Mouse (Mus musculus): ENCODE results near the gene Trpm5. TPM values are rescaled to one million over a fixed set of nuclear protein-coding genes. Genes with fewer than 3 reads are reported as not detected.
A peak's percentile ranks its signal among the peaks of the same experiment; 100 is the strongest.

Gene Trpm5
- total RNA-seq, 2 experiments from 2014 or later, result not detected

DNA sequence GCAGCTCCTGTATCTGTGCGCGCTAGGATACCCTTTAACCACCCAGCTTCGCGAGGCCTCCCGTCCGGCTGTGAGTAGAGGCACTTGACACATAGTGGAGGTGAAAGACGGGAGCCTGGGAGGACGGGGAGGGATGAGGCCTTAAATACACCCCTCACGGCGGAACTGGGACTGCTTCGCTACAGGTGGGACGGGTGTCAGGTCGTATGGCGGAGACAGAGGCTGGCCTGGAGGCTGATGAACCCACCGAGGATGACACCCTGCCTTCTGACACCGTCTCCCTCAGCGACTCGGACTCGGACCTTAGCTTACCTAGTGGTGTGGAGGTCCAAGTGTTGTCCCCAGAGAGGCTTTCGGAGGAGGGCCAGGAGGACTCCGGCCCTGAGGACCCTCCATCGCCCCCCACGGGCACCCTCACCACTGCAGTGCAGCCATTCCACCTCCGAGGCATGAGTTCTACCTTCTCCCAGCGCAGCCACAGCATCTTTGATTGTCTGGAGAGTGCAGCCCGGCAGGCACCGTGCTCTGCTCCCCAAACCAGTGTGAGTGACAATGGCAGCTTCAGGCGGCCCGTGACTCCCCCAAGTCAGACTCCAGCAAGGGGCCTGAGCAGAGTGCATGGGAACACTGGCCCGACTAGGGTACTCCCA lies 24.6 kb downstream of the Trpm5 start:
- Histone ChIP-seq H3K4me3 (peak overlapping the region; percentile 86), H3K27ac (peak overlapping the region; percentile 85)
- TF ChIP-seq CTCF (IDR thresholded peaks at IDR 0.05), result no peak
- DNase-seq (ENCODE audit: extremely low spot score in 1 of 2, low spot score in 2 of 2), result no peak
- intact Hi-C loops (cut with DNase I), result loop anchor here (1.0 to 2.0 kb wide), 2 partner anchors 17 to 62 kb away; partner anchors contain the start of gene Cd81

DNA sequence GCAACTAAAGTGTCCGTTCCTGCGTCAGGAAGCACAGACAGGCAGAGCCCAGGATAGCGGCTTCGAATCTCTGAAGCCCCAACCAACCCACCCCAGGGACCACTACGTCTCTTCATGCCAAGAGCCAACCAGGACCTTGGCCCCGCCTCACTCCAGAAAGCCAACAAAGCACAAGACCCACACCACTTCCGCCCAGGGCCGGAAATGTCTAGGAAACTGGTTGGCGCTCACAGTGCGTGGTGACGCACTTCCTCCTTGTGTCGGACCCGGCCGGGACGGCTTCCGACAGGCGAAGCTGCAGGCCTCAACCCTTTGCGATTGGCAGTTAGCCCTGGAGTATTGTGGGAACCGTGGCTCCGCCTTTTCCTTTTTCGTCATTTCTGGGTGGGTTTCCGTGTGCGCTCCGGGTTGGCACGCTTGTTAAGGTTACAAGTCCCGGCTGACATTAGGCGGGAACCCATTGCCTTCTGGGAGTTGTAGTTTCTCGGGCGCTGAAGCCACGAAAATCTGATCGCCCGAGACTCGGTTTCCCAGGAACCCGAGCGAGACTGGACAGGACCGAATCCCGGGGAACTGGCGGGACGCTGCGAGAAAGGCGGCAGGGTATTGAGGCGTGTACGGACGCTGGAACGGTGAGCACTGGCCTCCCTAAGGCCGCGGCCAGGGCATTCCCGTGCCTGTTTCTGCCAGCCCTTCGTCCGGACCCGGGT lies 25.4 kb downstream of the Trpm5 start, which contains the start of gene Tssc4:
Gene Tssc4, plus strand, starts transcription at position 368 of the 710 bp plus-strand sequence.
- intact Hi-C loops (cut with DNase I), result loop anchor here (1.0 to 2.0 kb wide), 2 partner anchors 16 to 61 kb away; partner anchors contain the start of gene Cd81
- peak within 1 kb of the TSS; percentile 86 for H3K4me3 ChIP-seq
- no peak for TF ChIP-seq CTCF (IDR thresholded peaks at IDR 0.05)
- DNase-seq (ENCODE audit: extremely low spot score in 1 of 2, low spot score in 2 of 2), result peak; percentile 96 to 98
- peak within 1 kb of the TSS; percentile 85 for H3K27ac ChIP-seq

DNA sequence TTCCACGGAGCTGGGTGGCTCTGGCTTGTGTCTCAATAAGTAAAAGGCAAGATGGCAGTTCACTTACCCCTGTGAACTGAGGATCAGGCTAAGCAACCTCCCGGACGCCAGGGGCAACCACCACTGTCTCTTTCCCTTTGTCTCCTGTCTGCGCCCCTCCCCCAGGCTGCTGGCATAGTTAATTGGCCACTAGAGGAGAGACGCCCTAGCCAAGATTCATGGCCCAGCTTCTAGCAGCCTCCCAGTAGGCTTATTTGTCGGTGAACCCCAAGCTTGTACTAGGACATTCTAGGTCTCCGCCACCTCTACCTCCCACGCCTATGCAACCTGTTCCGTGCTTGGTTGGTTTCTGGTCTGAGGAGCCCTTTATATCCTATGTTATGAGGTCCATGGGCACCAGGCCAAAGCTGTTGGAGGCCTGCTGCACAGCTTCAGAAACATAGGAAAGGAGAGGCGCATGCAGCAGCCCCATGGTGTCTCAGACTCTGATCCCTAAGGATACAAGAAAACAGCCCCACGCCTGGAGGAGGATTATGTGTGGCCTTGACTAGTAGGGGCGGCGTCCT lies 26.0 kb downstream of the Trpm5 start:
- no peak; the same call in 1 of the 2 replicates for TF ChIP-seq CTCF (IDR thresholded peaks at IDR 0.05)
- Histone ChIP-seq H3K4me3 (peak overlapping the region; percentile 86), H3K27ac (peak overlapping the region; percentile 84)
- intact Hi-C loops (cut with DNase I), result loop anchor here (2.0 kb wide), 1 partner anchor 16 kb away; the partner anchor contains the start of gene Cd81
- DNase-seq (ENCODE audit: extremely low spot score in 1 of 2, low spot score in 2 of 2), result no peak

DNA sequence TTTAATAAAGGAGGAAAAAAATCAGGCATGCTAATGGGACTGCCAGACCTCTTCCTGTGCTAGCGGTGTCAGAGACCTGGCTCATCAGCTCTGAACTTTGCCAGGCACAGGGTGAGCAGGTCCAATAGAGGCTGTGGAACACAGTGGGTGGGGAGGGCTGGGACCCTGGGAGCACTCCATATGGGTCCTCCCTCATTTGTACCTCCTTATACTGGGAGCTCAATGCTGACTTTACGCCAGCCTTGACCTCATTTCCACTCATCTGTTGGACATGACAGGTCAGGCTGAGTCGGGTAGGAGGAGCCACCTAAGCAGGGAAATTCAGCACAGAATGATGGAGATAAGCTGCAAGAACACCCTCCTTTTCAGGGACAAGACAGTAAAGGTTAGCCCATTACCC lies 26.5 kb downstream of the Trpm5 start:
- intact Hi-C loops (cut with DNase I), result loop anchor here (2.0 kb wide), 1 partner anchor 15 kb away; the partner anchor contains the start of gene Cd81
- H3K27ac ChIP-seq, result no peak overlapping the region
- no peak for DNase-seq (ENCODE audit: extremely low spot score in 1 of 2, low spot score in 2 of 2)
- TF ChIP-seq CTCF (IDR thresholded peaks at IDR 0.05), result no peak
- no peak overlapping the region for H3K4me3 ChIP-seq

DNA sequence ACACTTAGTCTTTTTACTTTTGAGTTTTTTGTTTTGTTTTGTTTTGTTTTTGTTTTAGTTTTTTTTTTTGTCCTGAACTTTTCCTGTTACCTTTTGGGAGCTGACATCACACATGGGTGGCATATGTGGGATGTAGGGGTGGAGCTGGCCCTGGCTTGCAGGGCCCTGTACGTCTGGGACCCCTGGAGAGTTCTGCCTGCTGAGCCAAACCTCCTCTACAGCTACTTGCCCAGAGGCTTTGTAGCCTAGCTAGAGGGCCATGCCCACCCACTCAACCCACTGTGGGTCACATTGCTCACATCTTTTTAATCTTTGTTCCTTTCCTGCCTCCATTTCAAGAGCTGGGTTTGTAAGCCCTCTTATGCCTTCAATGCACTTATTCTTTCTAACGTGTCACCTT lies 27.0 kb downstream of the Trpm5 start:
- intact Hi-C loops (cut with DNase I), result no loop called here
- no peak for TF ChIP-seq CTCF (IDR thresholded peaks at IDR 0.05)
- Histone ChIP-seq H3K4me3 (no peak overlapping the region), H3K27ac (no peak overlapping the region)
- no peak for DNase-seq (ENCODE audit: extremely low spot score in 1 of 2, low spot score in 2 of 2)

DNA sequence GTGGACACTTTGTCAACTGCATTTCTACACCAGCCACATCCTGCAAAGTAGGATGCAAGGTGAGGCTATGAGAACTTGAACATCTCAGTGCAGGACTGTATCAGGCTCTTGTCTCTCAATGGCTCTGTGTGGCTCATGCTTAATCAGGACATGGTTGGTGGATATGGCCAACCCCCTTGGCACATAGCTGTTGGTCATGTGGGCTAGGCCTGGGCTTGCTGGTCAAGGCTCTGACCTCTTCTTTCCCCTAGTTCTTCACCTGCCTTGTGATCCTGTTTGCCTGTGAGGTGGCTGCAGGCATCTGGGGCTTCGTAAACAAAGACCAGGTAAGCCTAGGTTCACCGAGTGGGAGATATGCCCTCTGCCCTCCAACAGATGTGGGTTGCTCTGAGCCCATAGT lies 28.8 kb downstream of the Trpm5 start:
- TF ChIP-seq CTCF (IDR thresholded peaks at IDR 0.05), result no peak
- intact Hi-C loops (cut with DNase I), result no loop called here
- Histone ChIP-seq H3K4me3 (no peak overlapping the region), H3K27ac (no peak overlapping the region)
- no peak for DNase-seq (ENCODE audit: extremely low spot score in 1 of 2, low spot score in 2 of 2)

DNA sequence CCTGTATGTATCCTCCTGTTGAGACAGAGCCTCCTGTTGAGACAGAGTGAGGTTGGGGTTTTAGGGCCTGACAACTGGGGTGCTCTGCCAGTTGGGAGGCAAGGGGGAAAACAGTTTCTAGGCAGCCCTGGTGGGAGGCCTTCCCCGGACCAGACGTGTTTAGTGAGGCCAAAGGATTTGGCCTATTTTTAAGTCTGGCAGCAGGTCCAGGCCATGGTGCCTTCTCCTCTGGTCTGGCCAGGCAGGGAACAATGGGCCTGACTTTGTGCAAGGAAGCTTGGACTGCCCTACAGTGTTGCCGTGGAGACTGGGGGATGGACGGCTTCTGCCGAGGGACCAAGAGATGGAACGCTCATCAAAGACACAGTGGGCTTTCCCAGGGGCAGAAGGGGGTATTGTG lies 30.2 kb downstream of the Trpm5 start:
- no peak overlapping the region for H3K27ac ChIP-seq
- no peak for TF ChIP-seq CTCF (IDR thresholded peaks at IDR 0.05)
- no peak overlapping the region for H3K4me3 ChIP-seq
- intact Hi-C loops (cut with DNase I), result loop anchor here (1.0 kb wide), 1 partner anchor 10 kb away; no protein-coding TSS in a partner anchor
- DNase-seq (ENCODE audit: extremely low spot score in 1 of 2, low spot score in 2 of 2), result peak in 1 of 2 experiments; percentile 56

DNA sequence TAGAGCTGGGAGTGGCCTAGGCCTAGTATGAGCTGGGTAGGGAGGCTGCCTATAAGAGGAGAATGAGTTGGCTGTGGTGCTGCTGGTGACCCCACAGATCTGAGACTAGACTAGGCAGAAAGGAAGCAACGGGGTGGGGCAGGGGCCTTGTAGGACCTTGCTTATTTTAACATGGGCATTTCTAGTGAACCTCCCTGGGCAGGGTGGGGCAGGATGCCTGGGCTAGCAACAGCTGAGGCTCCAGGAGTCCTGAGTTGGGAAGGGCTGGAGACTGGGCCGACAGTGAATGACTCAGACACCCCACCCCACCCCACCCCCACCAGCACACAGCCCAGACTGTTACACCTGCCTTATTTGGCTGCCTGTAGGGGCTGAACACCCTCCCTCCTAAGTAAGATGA lies 31.7 kb downstream of the Trpm5 start:
- H3K4me3 ChIP-seq, result no peak overlapping the region
- intact Hi-C loops (cut with DNase I), result no loop called here
- no peak for DNase-seq (ENCODE audit: extremely low spot score in 1 of 2, low spot score in 2 of 2)
- no peak for TF ChIP-seq CTCF (IDR thresholded peaks at IDR 0.05)
- H3K27ac ChIP-seq, result peak overlapping the region; percentile 8; the same call in 1 of the 2 replicates

DNA sequence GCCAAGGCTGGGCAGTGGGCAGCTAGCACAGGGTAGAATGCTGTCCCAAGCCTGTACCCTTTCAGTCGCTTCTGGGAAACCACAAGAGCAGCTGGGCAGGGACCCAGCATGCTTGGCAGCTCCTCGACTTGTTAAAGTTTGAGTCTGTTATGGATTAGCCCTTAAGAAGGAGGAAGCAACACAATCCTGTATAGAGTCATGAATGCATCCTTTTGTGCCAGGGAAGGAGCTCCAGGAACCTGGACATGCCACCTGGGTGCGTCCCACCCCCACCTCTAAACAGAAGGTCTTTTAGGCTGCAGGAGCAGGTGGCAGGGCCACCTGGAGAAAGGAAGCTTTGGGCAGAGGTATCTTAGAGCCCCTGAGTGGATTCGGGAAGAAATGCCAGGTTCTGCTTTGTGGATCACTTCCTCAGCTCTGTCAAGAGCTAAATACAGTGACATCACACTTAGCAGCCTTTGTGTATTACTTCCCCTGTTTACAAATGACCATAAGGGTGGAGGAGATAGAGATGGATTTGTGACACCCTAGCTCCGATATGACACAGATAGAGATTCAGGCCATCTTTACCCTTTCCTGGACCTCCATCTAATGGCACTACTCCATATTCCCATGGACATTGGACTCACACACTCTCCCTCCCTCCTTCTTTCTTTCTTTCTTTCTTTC lies 35.1 kb downstream of the Trpm5 start:
- intact Hi-C loops (cut with DNase I), result no loop called here
- peak overlapping the region; percentile 69 for H3K27ac ChIP-seq
- H3K4me3 ChIP-seq, result no peak overlapping the region
- TF ChIP-seq CTCF (IDR thresholded peaks at IDR 0.05), result no peak
- no peak for DNase-seq (ENCODE audit: extremely low spot score in 1 of 2, low spot score in 2 of 2)

- TF ChIP-seq CTCF (IDR thresholded peaks at IDR 0.05), result no peak
- no peak for DNase-seq (ENCODE audit: extremely low spot score in 1 of 2, low spot score in 2 of 2)
- intact Hi-C loops (cut with DNase I), result no loop called here
- H3K4me3 ChIP-seq, result no peak overlapping the region
- H3K27ac ChIP-seq, result peak overlapping the region; percentile 69
These were observed 36.2 kb downstream of the Trpm5 start for GRCm38 (mm10) chr7:143058221-143058697.

GRCm38 (mm10) chr7:143057667-143058220 lies 36.7 kb downstream of the Trpm5 start:
- DNase-seq (ENCODE audit: extremely low spot score in 1 of 2, low spot score in 2 of 2), result no peak
- no peak for TF ChIP-seq CTCF (IDR thresholded peaks at IDR 0.05)
- H3K27ac ChIP-seq, result no peak overlapping the region; the same call in 1 of the 2 replicates
- intact Hi-C loops (cut with DNase I), result no loop called here
- no peak overlapping the region for H3K4me3 ChIP-seq
